Mouse (Mus musculus) brain, embryonic 14.5 days (tissue): ENCODE results near the gene Lamb1. TPM values are rescaled to one million over a fixed set of nuclear protein-coding genes. Genes with fewer than 3 reads are reported as not detected.

Source experiments
- DNase-seq: peaks from one replicate; pipeline ENCODE4 v3.0.0-alpha.2; 2011; ENCODE audit warnings: low read depth
- CTCF ChIP-seq: fragments of 200-500 bp; IDR thresholded peaks from 2 replicates; pipeline ENCODE4 v1.5.1; 2012; ENCODE audit warnings: inconsistent platforms, mild to moderate bottlenecking, moderate library complexity, borderline replicate concordance; ENCODE audit not compliant: insufficient read depth, insufficient read length; ENCODE audit errors: extremely low read depth
- POLR2A ChIP-seq: fragments of 200-500 bp; IDR thresholded peaks from 2 replicates; pipeline ENCODE4 v1.6.1; 2012; ENCODE audit warnings: mild to moderate bottlenecking, inconsistent platforms, borderline replicate concordance; ENCODE audit not compliant: poor library complexity, insufficient read depth, insufficient read length, severe bottlenecking; ENCODE audit errors: extremely low read depth
- polyA plus RNA-seq: library from polyadenylated mRNA; depleted of rRNA; stranded (reverse); fragments of >200 nt; gene quantifications from 2 replicates; pipeline ENCODE4 v1.2.3, GENCODE M21; 2012; rRNA removed

The Lamb1 gene
- polyA plus RNA-seq, 1 experiment = 25.7 TPM

- DNase-seq = peak; percentile 31
These were observed 112.2 kb downstream of the Lamb1 start for GRCm38 (mm10) chr12:31377241-31377640.

More at GRCm38 (mm10) chr12:31377241-31377640, 112.2 kb downstream of the Lamb1 start:
- TF ChIP-seq CTCF (no peak), POLR2A (no peak)

Other genes with a start within 250 kb of the Lamb1 start
- 0.03 TPM in 1 of 2 replicates, not detected in the other for gene Fam110c, start 191.4 kb upstream of the Lamb1 start, polyA plus RNA-seq
- gene Gm6993, start 24.5 kb upstream of the Lamb1 start, polyA plus RNA-seq = not detected in 2 replicates
- 58.1 and 62.7 TPM in 2 replicates for gene Dld, start 86.2 kb downstream of the Lamb1 start, polyA plus RNA-seq
- 0.05 and 0.10 TPM in 2 replicates for gene Slc26a3, start 125.6 kb downstream of the Lamb1 start, polyA plus RNA-seq
- gene Cbll1, start 234.4 kb downstream of the Lamb1 start, polyA plus RNA-seq = 12.7 and 19.6 TPM in 2 replicates